Mouse (Mus musculus) myocyte (in vitro differentiated cells): ENCODE measurements around the gene Nisch. TPM values are rescaled to one million over a fixed set of nuclear protein-coding genes. Genes with fewer than 3 reads are reported as not detected.

Experiments
- H3K27me3 ChIP-seq: one replicate; pipeline ENCODE4 v1.6.1; 2011; ENCODE audit not compliant: control insufficient read depth, insufficient read depth, insufficient read length
- H3K36me3 ChIP-seq: one replicate; pipeline ENCODE4 v1.6.1; 2011; ENCODE audit not compliant: control insufficient read depth, insufficient read depth
- H3K4me2 ChIP-seq: one replicate; pipeline ENCODE4 v1.6.1; 2011; ENCODE audit warnings: low read depth, control low read depth
- H3K4me3 ChIP-seq: one replicate; pipeline ENCODE4 v1.5.1; 2011; ENCODE audit warnings: mild to moderate bottlenecking, control low read depth, moderate library complexity
- H3K79me2 ChIP-seq: one replicate; pipeline ENCODE4 v1.6.1; 2011; ENCODE audit not compliant: control insufficient read depth, insufficient read depth
- H3ac ChIP-seq: one replicate; pipeline ENCODE4 v1.6.1; 2011; ENCODE audit not compliant: control insufficient read depth, insufficient read length
- CEBPB ChIP-seq: IDR thresholded peaks from 2 replicates; pipeline ENCODE4 v1.6.1; 2011; ENCODE audit warnings: mild to moderate bottlenecking, moderate library complexity; ENCODE audit not compliant: poor library complexity, insufficient read depth, severe bottlenecking
- E2F4 ChIP-seq: IDR thresholded peaks from one replicate; pipeline ENCODE4 v1.6.1; 2011; ENCODE audit warnings: mild to moderate bottlenecking, control low read depth, moderate library complexity; ENCODE audit not compliant: insufficient read depth
- MAX ChIP-seq: IDR thresholded peaks from one replicate; pipeline ENCODE4 v1.6.1; 2011; ENCODE audit warnings: low read depth, mild to moderate bottlenecking, control low read depth
- MYOD1 ChIP-seq, 3 experiments: IDR thresholded peaks; one replicate each; pipeline ENCODE4 v1.6.1; 2011; ENCODE audit warnings: control low read depth in 2 of 3, low read depth in 2 of 3, mild to moderate bottlenecking in 2 of 3, moderate library complexity in 1 of 3; ENCODE audit not compliant: insufficient read length in 2 of 3, control insufficient read depth in 1 of 3
- MYOG ChIP-seq, 3 experiments: IDR thresholded peaks; one replicate each; pipeline ENCODE4 v1.6.1; 2011; ENCODE audit warnings: control low read depth in 2 of 3, low read depth in 2 of 3, mild to moderate bottlenecking in 2 of 3; ENCODE audit not compliant: insufficient read length in 2 of 3, control insufficient read depth in 1 of 3, insufficient read depth in 1 of 3
- POLR2A ChIP-seq: IDR thresholded peaks from one replicate; pipeline ENCODE4 v1.6.1; 2011; ENCODE audit warnings: low read depth, mild to moderate bottlenecking, control low read depth, moderate library complexity; ENCODE audit not compliant: insufficient read length
- POLR2AphosphoS2 ChIP-seq: IDR thresholded peaks from one replicate; pipeline ENCODE4 v1.6.1; 2011; ENCODE audit warnings: low read depth, control low read depth; ENCODE audit not compliant: insufficient read length
- REST ChIP-seq: IDR thresholded peaks from one replicate; pipeline ENCODE4 v1.6.1; 2011; ENCODE audit warnings: mild to moderate bottlenecking, control low read depth, moderate library complexity; ENCODE audit not compliant: insufficient read depth, insufficient read length
- SRF ChIP-seq: IDR thresholded peaks from one replicate; pipeline ENCODE4 v1.6.1; 2011; ENCODE audit warnings: low read depth; ENCODE audit not compliant: control insufficient read depth, insufficient read length
- TCF12 ChIP-seq: IDR thresholded peaks from one replicate; pipeline ENCODE4 v1.6.1; 2011; ENCODE audit warnings: mild to moderate bottlenecking, control low read depth; ENCODE audit not compliant: poor library complexity, insufficient read depth, severe bottlenecking
- TCF3 ChIP-seq: IDR thresholded peaks from one replicate; pipeline ENCODE4 v1.6.1; 2011; ENCODE audit warnings: low read depth, control low read depth; ENCODE audit not compliant: insufficient read length
- USF1 ChIP-seq: IDR thresholded peaks from one replicate; pipeline ENCODE4 v1.6.1; 2011; ENCODE audit warnings: low read depth, mild to moderate bottlenecking, control low read depth, moderate library complexity
- polyA plus RNA-seq: library from polyadenylated mRNA; unstranded; fragments of >200 nt; fragmentation: generic; extraction: Trizol; gene quantifications from one replicate; pipeline ENCODE4 v1.2.1, GENCODE M21; 2012; ENCODE audit warnings: missing spikeins

Nisch gene
- polyA plus RNA-seq, 1 experiment = 266 TPM

DNA sequence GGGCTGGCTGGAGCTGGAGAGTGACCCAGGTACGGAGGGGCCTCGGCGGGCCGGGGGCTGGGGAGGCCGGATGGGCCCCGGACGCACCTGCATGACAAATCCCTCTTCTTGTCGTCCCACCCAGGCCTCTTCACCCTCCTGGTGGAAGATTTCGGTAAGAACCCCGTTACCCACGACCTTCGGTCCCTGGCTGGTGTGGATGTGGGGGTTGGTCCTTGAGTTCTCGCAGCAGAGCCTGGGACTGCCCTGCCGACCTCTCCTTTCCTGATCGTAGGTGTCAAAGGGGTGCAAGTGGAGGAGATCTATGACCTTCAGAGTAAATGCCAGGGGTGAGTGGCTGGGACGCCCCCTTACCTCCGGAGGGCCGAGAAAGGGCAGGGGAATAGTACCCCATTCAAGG is 34.9 kb upstream of the Nisch start:
- peak overlapping the region; percentile 90 for H3K4me2 ChIP-seq
- peak overlapping the region; percentile 69 for H3ac ChIP-seq
- peak overlapping the region; percentile 89 for H3K4me3 ChIP-seq
- H3K36me3 ChIP-seq = peaks cover 35% of the 10 kb centered on the region
- no peaks in the 10 kb centered on the region for H3K27me3 ChIP-seq
- H3K79me2 ChIP-seq = peaks cover 21% of the 10 kb centered on the region
- TF ChIP-seq SRF = no peak
- TF ChIP-seq MAX = no peak
- TF ChIP-seq REST = no peak
- TF ChIP-seq MYOG (IDR thresholded peaks at IDR 0.05; ENCODE audit: control insufficient read depth in 1 of 3, insufficient read depth in 1 of 3, insufficient read length in 2 of 3, low read depth in 2 of 3) = no peak
- TF ChIP-seq MYOD1 (IDR thresholded peaks at IDR 0.05; ENCODE audit: control insufficient read depth in 1 of 3, insufficient read length in 2 of 3, low read depth in 2 of 3) = no peak
- TF ChIP-seq CEBPB = no peak
- TF ChIP-seq POLR2A = no peak
- no peak for TF ChIP-seq TCF12
- no peak for TF ChIP-seq E2F4
- no peak for TF ChIP-seq POLR2AphosphoS2
- no peak for TF ChIP-seq USF1
- TF ChIP-seq TCF3 = no peak

- Histone ChIP-seq H3ac (peak within 1 kb of the TSS; percentile 69), H3K27me3 (no peaks in the 10 kb centered on the region), H3K4me3 (peak within 1 kb of the TSS; percentile 89), H3K79me2 (peaks cover 21% of the 10 kb centered on the region), H3K4me2 (peak within 1 kb of the TSS; percentile 90), H3K36me3 (peaks cover 30% of the 10 kb centered on the region)
- TF ChIP-seq POLR2A = peak; percentile 96
- peak; percentile 81 for TF ChIP-seq POLR2AphosphoS2
- TF ChIP-seq REST = peak; percentile 27
- TF ChIP-seq MYOD1 (IDR thresholded peaks at IDR 0.05; ENCODE audit: control insufficient read depth in 1 of 3, insufficient read length in 2 of 3, low read depth in 2 of 3) = peak in 2 of 3 experiments; percentile 20 to 35
- TF ChIP-seq MYOG (IDR thresholded peaks at IDR 0.05; ENCODE audit: control insufficient read depth in 1 of 3, insufficient read depth in 1 of 3, insufficient read length in 2 of 3, low read depth in 2 of 3) = peak in 2 of 3 experiments; percentile 2 to 66
- no peak for TF ChIP-seq USF1
- TF ChIP-seq MAX = no peak
- TF ChIP-seq CEBPB = no peak
- no peak for TF ChIP-seq TCF3
- no peak for TF ChIP-seq TCF12
- peak; percentile 83 for TF ChIP-seq SRF
- no peak for TF ChIP-seq E2F4
These were observed 34.4 kb upstream of the Nisch start, which contains the start of the genes Phf7 and Bap1 for GRCm38 (mm10) chr14:31251084-31251604. Phf7 (minus strand) TSS chr14:31251317. Bap1 (plus strand) TSS chr14:31251450.

GRCm38 (mm10) chr14:31250222-31251083 is 33.7 kb upstream of the Nisch start:
- H3K27me3 ChIP-seq = no peaks in the 10 kb centered on the region
- H3K79me2 ChIP-seq = peaks cover 21% of the 10 kb centered on the region
- peak overlapping the region; percentile 89 for H3K4me3 ChIP-seq
- TF ChIP-seq SRF (no peak), TCF3 (no peak), MYOD1 (IDR thresholded peaks at IDR 0.05; ENCODE audit: control insufficient read depth in 1 of 3, insufficient read length in 2 of 3, low read depth in 2 of 3) (no peak), CEBPB (no peak), MYOG (IDR thresholded peaks at IDR 0.05; ENCODE audit: control insufficient read depth in 1 of 3, insufficient read depth in 1 of 3, insufficient read length in 2 of 3, low read depth in 2 of 3) (no peak), TCF12 (no peak), POLR2A (no peak), USF1 (no peak)
- H3K4me2 ChIP-seq = peak overlapping the region; percentile 76
- H3ac ChIP-seq = peak overlapping the region; percentile 69
- peaks cover 24% of the 10 kb centered on the region for H3K36me3 ChIP-seq

DNA sequence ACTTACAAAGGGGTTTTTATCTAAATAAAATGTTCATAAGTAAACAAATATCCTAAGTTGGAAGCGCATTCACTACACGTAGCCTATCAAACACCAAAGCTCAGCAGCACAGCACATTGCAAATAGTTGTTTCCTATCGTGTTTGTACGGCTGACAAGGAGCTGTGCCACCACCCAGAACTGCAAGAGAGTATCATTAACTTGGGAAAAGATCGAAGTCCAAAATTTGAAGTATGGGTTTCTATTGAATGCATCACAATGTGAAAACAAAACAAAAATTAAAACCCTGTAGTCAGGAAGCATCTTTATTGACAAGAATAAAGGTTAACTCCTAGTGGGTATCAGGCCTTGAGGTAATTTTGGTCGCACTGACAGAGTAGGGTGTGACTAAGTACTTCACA is 31.6 kb upstream of the Nisch start:
- H3K27me3 ChIP-seq = no peaks in the 10 kb centered on the region
- H3K4me3 ChIP-seq = no peak overlapping the region
- H3K36me3 ChIP-seq = peaks cover 6% of the 10 kb centered on the region
- no peak overlapping the region for H3ac ChIP-seq
- no peak overlapping the region for H3K4me2 ChIP-seq
- peaks cover 20% of the 10 kb centered on the region for H3K79me2 ChIP-seq
- TF ChIP-seq CEBPB (no peak), MAX (no peak), MYOG (IDR thresholded peaks at IDR 0.05; ENCODE audit: control insufficient read depth in 1 of 3, insufficient read depth in 1 of 3, insufficient read length in 2 of 3, low read depth in 2 of 3) (no peak), TCF3 (no peak), E2F4 (no peak), POLR2A (no peak), MYOD1 (IDR thresholded peaks at IDR 0.05; ENCODE audit: control insufficient read depth in 1 of 3, insufficient read length in 2 of 3, low read depth in 2 of 3) (no peak), SRF (no peak), USF1 (no peak), POLR2AphosphoS2 (no peak), TCF12 (no peak), REST (no peak)
